ENCODE assay signal across 19 mouse cellular contexts in genomic region chr17:56603186-56604069, GRCm38 (mm10). TPM values are rescaled to one million over a fixed set of nuclear protein-coding genes. Genes with fewer than 3 reads are reported as not detected.
DNase-seq lines count a peak whose midpoint lies in the region; ATAC-seq and TF ChIP-seq lines count a peak whose summit lies in the region.
"Had no signal": no experiment of that assay in that cellular context is flagged by ENCODE, and none has a peak within 500 bp of the region (broad histone marks: within the 10 kb centered on the region; RNA-seq: fewer than 3 reads in every experiment).

No protein-coding gene starts in this region.

- H3K4me3 ChIP-seq in ES-Bruce4 (ENCODE audit: low read depth, low read length): 0 out of 2 replicates have a peak overlapping the region, but pooled peaks have one; percentile 4
- H3K4me3 ChIP-seq in stomach, postnatal 0 days (ENCODE audit: low read depth, low read length): no peak overlapping the region
- H3K4me3 ChIP-seq: embryonic facial prominence, embryonic 12.5 days; limb, embryonic 12.5 days; liver, embryonic 12.5 days had no signal

- H3K36me3 ChIP-seq in ES-Bruce4 (ENCODE audit: control insufficient read depth, insufficient read depth, low read length, poor library complexity, severe bottlenecking): peaks cover 65% of the 10 kb centered on the region
- peaks cover 59% of the 10 kb centered on the region for H3K36me3 ChIP-seq in stomach, postnatal 0 days (ENCODE audit: control insufficient read depth, insufficient read depth, low read length)

- no peaks in the 10 kb centered on the region for H3K4me1 ChIP-seq in ES-Bruce4 (ENCODE audit: control insufficient read depth, insufficient read depth, low read length)
- H3K4me1 ChIP-seq in stomach, postnatal 0 days (replicated peaks; ENCODE audit: control insufficient read depth, insufficient read depth): no peaks in the 10 kb centered on the region

- no peak for TF ChIP-seq EP300 in ES-Bruce4 (IDR thresholded peaks at IDR 0.05; ENCODE audit: insufficient read depth, low read depth, low read length)
- TF ChIP-seq EP300 in stomach, postnatal 0 days (optimal IDR thresholded peaks at IDR 0.05): no peak

- TF ChIP-seq POLR2A in ES-Bruce4 (IDR thresholded peaks at IDR 0.05; ENCODE audit: insufficient read depth, low read length): no peak

- WGBS in stomach, postnatal 0 days: 94% methylated on average over 28 of the region's 28 CpGs

- DNase-seq in cerebellum, adult 9-10 months: peak; percentile 53
- DNase-seq in R1 (ENCODE audit: low read depth, low spot score): peak; percentile 42
- DNase-seq in cerebellum, postnatal 14 days: peak; percentile 71
- no peak for DNase-seq in right cerebral cortex, postnatal 36 days (ENCODE audit: low spot score in 2 of 2)
- DNase-seq in stomach, postnatal 0 days (ENCODE audit: low spot score): no peak
- DNase-seq: heart, postnatal 4 days; kidney, adult 11 months; lung, adult 2 months; lung, postnatal 36 days; retina, postnatal 1 day; right cerebral cortex, postnatal 4 days; thymus, postnatal 25 days had no signal

- H3K9ac ChIP-seq in ES-Bruce4 (ENCODE audit: low read depth, poor library complexity, severe bottlenecking): no peak overlapping the region
- H3K9ac ChIP-seq in stomach, postnatal 0 days (ENCODE audit: low read length): no peak overlapping the region
- H3K9ac ChIP-seq: embryonic facial prominence, embryonic 12.5 days; limb, embryonic 12.5 days; liver, embryonic 12.5 days had no signal

- H3K27me3 ChIP-seq in ES-Bruce4 (ENCODE audit: control insufficient read depth, insufficient read depth, low read length, poor library complexity, severe bottlenecking): no peaks in the 10 kb centered on the region
- no peaks in the 10 kb centered on the region for H3K27me3 ChIP-seq in stomach, postnatal 0 days (ENCODE audit: control insufficient read depth, insufficient read depth, low read length)
- H3K27me3 ChIP-seq: embryonic facial prominence, embryonic 12.5 days; limb, embryonic 12.5 days; liver, embryonic 12.5 days had no signal

- ATAC-seq in cerebellum, adult (ENCODE audit: insufficient number of reproducible peaks, low FRiP score, low TSS enrichment): no peak
- no peak for ATAC-seq in stomach, postnatal 0 days (ENCODE audit: low FRiP score, low TSS enrichment)
- no peak for ATAC-seq in megakaryocyte-erythroid progenitor cell, adult 5-6 weeks (replicated peaks; ENCODE audit: low FRiP score, low TSS enrichment, poor library complexity, severe bottlenecking)
- ATAC-seq: hindbrain, embryonic 16.5 days; liver, embryonic 12.5 days had no signal

- H3K27ac ChIP-seq in ES-Bruce4 (ENCODE audit: insufficient read depth, low read length): no peak overlapping the region
- H3K27ac ChIP-seq in stomach, postnatal 0 days (replicated peaks): no peak overlapping the region
- H3K27ac ChIP-seq: embryonic facial prominence, embryonic 12.5 days; limb, embryonic 12.5 days; liver, embryonic 12.5 days had no signal

- no peak for TF ChIP-seq CTCF in ES-Bruce4 (IDR thresholded peaks at IDR 0.05; ENCODE audit: low read depth, low read length)
- no peak for TF ChIP-seq CTCF in stomach, postnatal 0 days (IDR thresholded peaks at IDR 0.05; ENCODE audit: low read depth)

- no peak overlapping the region for H3K4me2 ChIP-seq in stomach, postnatal 0 days (replicated peaks; ENCODE audit: low read depth)
- H3K4me2 ChIP-seq: embryonic facial prominence, embryonic 12.5 days; limb, embryonic 12.5 days; liver, embryonic 12.5 days had no signal

- no peaks in the 10 kb centered on the region for H3K9me3 ChIP-seq in ES-Bruce4 (replicated peaks; ENCODE audit: control insufficient read depth, insufficient read depth, low read length, poor library complexity, severe bottlenecking)
- no peaks in the 10 kb centered on the region for H3K9me3 ChIP-seq in stomach, postnatal 0 days (ENCODE audit: control insufficient read depth, low read length)
- H3K9me3 ChIP-seq: embryonic facial prominence, embryonic 12.5 days; limb, embryonic 12.5 days; liver, embryonic 12.5 days had no signal

RNA-seq across cellular contexts. Expression of gene 2410015M20Rik, which starts 6.1 kb away (rescaled TPM):
- polyA plus RNA-seq in ES-Bruce4 (2011; ENCODE audit: insufficient read depth, insufficient read length, low read depth, missing spikeins): 105 and 131 TPM in 2 replicates
- 327 and 335 TPM in 2 replicates for polyA plus RNA-seq in stomach, postnatal 0 days (2015; fragmentation: Nextera tagmentation; extraction: Ambion mirVana)
- 126 and 171 TPM in 2 replicates for total RNA-seq in megakaryocyte-erythroid progenitor cell, adult 5-6 weeks (2014; fragmentation: Nextera tagmentation)
- total RNA-seq in megakaryocyte-erythroid progenitor cell, adult 5-6 weeks (2017): 82.9 and 126 TPM in 2 replicates

RNA-seq across cellular contexts. Expression of gene Rpl36, which starts 9.8 kb away (rescaled TPM):
- polyA plus RNA-seq in ES-Bruce4 (2011; ENCODE audit: insufficient read depth, insufficient read length, low read depth, missing spikeins): 704 and 766 TPM in 2 replicates
- 2,079 and 2,215 TPM in 2 replicates for polyA plus RNA-seq in stomach, postnatal 0 days (2015; fragmentation: Nextera tagmentation; extraction: Ambion mirVana)
- total RNA-seq in megakaryocyte-erythroid progenitor cell, adult 5-6 weeks (2014; fragmentation: Nextera tagmentation): 2,912 and 4,512 TPM in 2 replicates
- 2,001 and 2,083 TPM in 2 replicates for total RNA-seq in megakaryocyte-erythroid progenitor cell, adult 5-6 weeks (2017)

RNA-seq across cellular contexts. Expression of gene Safb, which starts 18.8 kb away (rescaled TPM):
- 99.4 and 111 TPM in 2 replicates for polyA plus RNA-seq in ES-Bruce4 (2011; ENCODE audit: insufficient read depth, insufficient read length, low read depth, missing spikeins)
- 34.7 and 38.6 TPM in 2 replicates for polyA plus RNA-seq in stomach, postnatal 0 days (2015; fragmentation: Nextera tagmentation; extraction: Ambion mirVana)
- 122 and 171 TPM in 2 replicates for total RNA-seq in megakaryocyte-erythroid progenitor cell, adult 5-6 weeks (2014; fragmentation: Nextera tagmentation)
- 92.4 and 103 TPM in 2 replicates for total RNA-seq in megakaryocyte-erythroid progenitor cell, adult 5-6 weeks (2017)

RNA-seq across cellular contexts. Expression of gene Safb2, which starts 19.0 kb away (rescaled TPM):
- polyA plus RNA-seq in ES-Bruce4 (2011; ENCODE audit: insufficient read depth, insufficient read length, low read depth, missing spikeins): 107 and 117 TPM in 2 replicates
- polyA plus RNA-seq in stomach, postnatal 0 days (2015; fragmentation: Nextera tagmentation; extraction: Ambion mirVana): 25.4 and 28.8 TPM in 2 replicates
- total RNA-seq in megakaryocyte-erythroid progenitor cell, adult 5-6 weeks (2014; fragmentation: Nextera tagmentation): 158 and 166 TPM in 2 replicates
- 108 and 115 TPM in 2 replicates for total RNA-seq in megakaryocyte-erythroid progenitor cell, adult 5-6 weeks (2017)

RNA-seq across cellular contexts. Expression of gene Lonp1, which starts 23.3 kb away (rescaled TPM):
- 60.3 and 62.1 TPM in 2 replicates for polyA plus RNA-seq in ES-Bruce4 (2011; ENCODE audit: insufficient read depth, insufficient read length, low read depth, missing spikeins)
- 25.8 and 27.5 TPM in 2 replicates for polyA plus RNA-seq in stomach, postnatal 0 days (2015; fragmentation: Nextera tagmentation; extraction: Ambion mirVana)
- 59.8 and 63.2 TPM in 2 replicates for total RNA-seq in megakaryocyte-erythroid progenitor cell, adult 5-6 weeks (2014; fragmentation: Nextera tagmentation)
- 76.5 and 108 TPM in 2 replicates for total RNA-seq in megakaryocyte-erythroid progenitor cell, adult 5-6 weeks (2017)

Comparison
In these comparisons a context has a peak if more than half of its experiments do, and no peak if none do; other contexts are left out.
1. DNase-seq: peak in cerebellum, adult 9-10 months (single experiment), R1 (single experiment) and cerebellum, postnatal 14 days (2 of 2); none in right cerebral cortex, postnatal 36 days (0 of 2) and stomach, postnatal 0 days (single experiment).